Mouse (Mus musculus) embryonic facial prominence, embryonic 13.5 days (tissue): ENCODE results near the gene 0610010K14Rik. TPM values are rescaled to one million over a fixed set of nuclear protein-coding genes. Genes with fewer than 3 reads are reported as not detected.

Experiments
- ATAC-seq: fragments of 200-750 bp; cut with Nextera tagmentation; 2 replicates; pipeline ENCODE4 v1.8.0; 2017; ENCODE audit warnings: low read depth; ENCODE audit not compliant: insufficient number of reproducible peaks, insufficient read depth, low FRiP score, low TSS enrichment
- H3K27ac ChIP-seq: fragments of 300-500 bp; sonication (generic); 2 replicates; pipeline ENCODE4 v1.5.1; 2015; ENCODE audit warnings: moderate library complexity, mild to moderate bottlenecking, inconsistent platforms
- H3K27me3 ChIP-seq: fragments of 300-500 bp; sonication (generic); 2 replicates; pipeline ENCODE4 v1.6.1; 2015; ENCODE audit warnings: mild to moderate bottlenecking, inconsistent platforms
- H3K36me3 ChIP-seq: fragments of 300-500 bp; sonication (generic); 2 replicates; pipeline ENCODE4 v1.6.1; 2015; ENCODE audit warnings: mild to moderate bottlenecking, inconsistent platforms
- H3K4me1 ChIP-seq: fragments of 300-500 bp; sonication (generic); 2 replicates; pipeline ENCODE4 v1.6.1; 2015; ENCODE audit warnings: inconsistent platforms
- H3K4me2 ChIP-seq: fragments of 300-500 bp; sonication (generic); 2 replicates; pipeline ENCODE4 v1.6.1; 2015; ENCODE audit warnings: moderate library complexity, mild to moderate bottlenecking, inconsistent platforms
- H3K4me3 ChIP-seq: fragments of 300-500 bp; sonication (generic); 2 replicates; pipeline ENCODE4 v1.5.1; 2015; ENCODE audit warnings: mild to moderate bottlenecking, inconsistent platforms
- H3K9ac ChIP-seq: fragments of 300-500 bp; sonication (generic); 2 replicates; pipeline ENCODE4 v1.6.1; 2015; ENCODE audit warnings: mild to moderate bottlenecking, inconsistent platforms
- H3K9me3 ChIP-seq: fragments of 300-500 bp; sonication (generic); 2 replicates; pipeline ENCODE4 v1.6.1; 2016; ENCODE audit warnings: inconsistent platforms
- WGBS: fragments of 180-500 bp; shearing (Covaris S2); methylation state at CpG from one replicate; pipeline ENCODE4 v1.1.7; 2015; ENCODE audit warnings: mixed read lengths; 5-methylcytosine and 5-hydroxymethylcytosine counted together
- polyA plus RNA-seq: library from polyadenylated mRNA; unstranded; fragments of >200 nt; fragmentation: Nextera tagmentation; extraction: Ambion mirVana; gene quantifications from 2 replicates; pipeline ENCODE4 v1.2.1, GENCODE M21; 2015

The 0610010K14Rik gene
- polyA plus RNA-seq, 1 experiment from 2014 or later = 200 TPM

GRCm38 (mm10) chr11:70213736-70214135 lies 24.0 kb downstream of the 0610010K14Rik start:
- ATAC-seq = peak; percentile 45; the same call in 1 of the 2 replicates
- H3K36me3 ChIP-seq = peaks cover 10% of the 10 kb centered on the region
- peaks cover 23% of the 10 kb centered on the region for H3K4me1 ChIP-seq
- 4% methylated on average over 26 of the region's 26 CpGs for WGBS
- H3K27me3 ChIP-seq = peaks cover 65% of the 10 kb centered on the region
- H3K4me3 ChIP-seq = peak overlapping the region; percentile 42
- peak overlapping the region; percentile 76 for H3K4me2 ChIP-seq
- peak overlapping the region; percentile 70; the same call in 1 of the 2 replicates for H3K9ac ChIP-seq
- H3K27ac ChIP-seq = no peak overlapping the region
- H3K9me3 ChIP-seq = no peaks in the 10 kb centered on the region

GRCm38 (mm10) chr11:70212896-70213295 lies 24.8 kb downstream of the 0610010K14Rik start:
- no peak overlapping the region for H3K4me2 ChIP-seq
- H3K27ac ChIP-seq = no peak overlapping the region
- H3K9me3 ChIP-seq = no peaks in the 10 kb centered on the region
- peaks cover 20% of the 10 kb centered on the region for H3K4me1 ChIP-seq
- ATAC-seq = no peak
- no peak overlapping the region for H3K4me3 ChIP-seq
- 15% methylated on average over 9 of the region's 9 CpGs for WGBS
- no peak overlapping the region for H3K9ac ChIP-seq
- H3K27me3 ChIP-seq = peaks cover 63% of the 10 kb centered on the region
- peaks cover 10% of the 10 kb centered on the region for H3K36me3 ChIP-seq

DNA sequence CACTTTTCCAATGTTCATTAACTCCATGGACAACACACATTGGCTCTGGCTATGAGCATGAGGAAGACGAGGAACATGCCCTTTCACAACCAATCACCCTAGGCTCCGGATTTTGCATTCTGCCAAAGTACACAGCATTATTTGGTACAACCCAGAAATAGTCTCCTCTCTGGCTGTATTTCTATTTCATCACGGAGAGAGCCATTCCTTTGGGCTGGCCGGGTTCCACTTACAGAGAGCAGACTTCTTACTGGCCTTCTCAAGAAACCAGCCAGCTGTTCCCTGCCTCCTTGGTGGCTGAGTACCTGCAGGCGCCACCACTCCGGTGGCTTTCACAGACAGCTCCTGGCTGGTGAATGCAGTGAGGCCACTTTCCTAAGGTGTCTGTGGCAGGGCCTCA lies 25.3 kb downstream of the 0610010K14Rik start, which contains the start of gene Slc16a11:
Gene Slc16a11 (plus strand): TSS at position 330 of the 400 bp plus-strand sequence.
- Histone ChIP-seq H3K9ac (0 out of 2 replicates have a peak within 1 kb of the TSS, but pooled peaks have one; percentile 70), H3K4me2 (peak within 1 kb of the TSS; percentile 76), H3K27ac (no peak within 1 kb of the TSS), H3K9me3 (no peaks in the 10 kb centered on the region), H3K4me3 (peak within 1 kb of the TSS; percentile 42; the same call in 1 of the 2 replicates), H3K4me1 (peaks cover 20% of the 10 kb centered on the region), H3K36me3 (peaks cover 6% of the 10 kb centered on the region), H3K27me3 (peaks cover 60% of the 10 kb centered on the region)
- ATAC-seq = no peak
- WGBS = 61% methylated on average over 6 of the region's 6 CpGs

DNA sequence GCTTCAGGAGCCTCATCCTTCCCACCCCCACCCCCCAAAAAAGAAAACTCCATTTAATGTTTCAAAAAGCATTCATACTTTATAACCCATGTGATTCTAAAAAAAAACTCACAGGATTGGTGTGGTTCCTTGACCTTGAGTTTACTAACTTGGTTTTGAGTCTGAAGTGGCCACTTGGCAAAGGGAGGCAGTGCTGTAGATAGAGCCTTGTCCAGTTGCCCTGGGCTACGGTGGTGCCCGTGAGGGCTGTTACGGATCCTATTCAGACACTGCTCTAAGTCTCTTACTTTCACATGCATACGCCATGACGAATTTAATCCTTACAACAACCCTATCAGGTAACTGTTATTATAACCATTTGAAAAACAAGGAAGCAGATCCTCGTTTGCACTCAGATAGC lies 25.7 kb downstream of the 0610010K14Rik start:
- no peak overlapping the region for H3K9ac ChIP-seq
- H3K4me2 ChIP-seq = no peak overlapping the region
- peaks cover 56% of the 10 kb centered on the region for H3K27me3 ChIP-seq
- no peaks in the 10 kb centered on the region for H3K9me3 ChIP-seq
- H3K4me3 ChIP-seq = no peak overlapping the region
- H3K4me1 ChIP-seq = peaks cover 20% of the 10 kb centered on the region
- no peak overlapping the region for H3K27ac ChIP-seq
- H3K36me3 ChIP-seq = peaks cover 1% of the 10 kb centered on the region; the same call in 1 of the 2 replicates
- ATAC-seq = no peak
- 59% methylated on average over 6 of the region's 6 CpGs for WGBS

- H3K36me3 ChIP-seq = no peaks in the 10 kb centered on the region
- H3K27me3 ChIP-seq = peaks cover 43% of the 10 kb centered on the region
These were observed 27.0 kb downstream of the 0610010K14Rik start for GRCm38 (mm10) chr11:70210681-70211080.

DNA sequence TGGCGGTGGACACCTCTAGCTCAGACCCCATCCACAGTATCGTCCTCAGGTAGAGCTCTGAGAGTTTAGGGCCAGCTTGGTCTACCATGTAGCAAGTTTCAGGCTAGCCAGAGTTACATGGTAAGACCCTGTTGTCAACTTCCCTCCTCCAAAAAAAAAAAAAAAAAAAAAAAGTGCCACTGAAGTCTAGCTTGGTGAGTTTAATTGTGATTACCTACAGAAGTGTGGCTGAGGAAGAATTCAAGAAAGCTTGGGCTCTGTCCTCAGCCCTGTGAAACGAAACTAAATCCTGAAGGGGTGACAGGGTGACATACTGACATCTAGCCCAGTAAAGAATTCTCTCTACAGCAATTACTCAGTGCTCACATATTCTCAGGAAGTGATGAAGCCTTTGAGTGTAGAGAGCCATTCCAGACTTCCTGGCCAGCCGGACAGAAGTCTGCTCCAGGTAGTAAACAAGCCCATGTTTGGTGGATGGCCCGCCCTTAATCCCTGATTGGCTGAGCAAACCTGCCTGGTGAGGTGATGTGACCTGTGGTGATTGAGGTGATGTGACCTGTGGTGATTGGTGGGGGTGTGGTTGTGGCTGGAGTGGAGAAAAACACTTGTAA lies 28.8 kb downstream of the 0610010K14Rik start:
- peaks cover 25% of the 10 kb centered on the region for H3K27me3 ChIP-seq
- no peak overlapping the region for H3K4me2 ChIP-seq
- H3K9me3 ChIP-seq = no peaks in the 10 kb centered on the region
- peaks cover 3% of the 10 kb centered on the region for H3K4me1 ChIP-seq
- H3K9ac ChIP-seq = no peak overlapping the region
- ATAC-seq = no peak
- H3K4me3 ChIP-seq = no peak overlapping the region
- H3K36me3 ChIP-seq = no peaks in the 10 kb centered on the region
- WGBS = 74% methylated on average over 5 of the region's 5 CpGs
- H3K27ac ChIP-seq = no peak overlapping the region

More at GRCm38 (mm10) chr11:70210681-70211080, 27.0 kb downstream of the 0610010K14Rik start:
- WGBS = 80% methylated on average over 2 of the region's 2 CpGs
- no peak overlapping the region for H3K4me2 ChIP-seq
- H3K9me3 ChIP-seq = no peaks in the 10 kb centered on the region
- ATAC-seq = no peak
- no peak overlapping the region for H3K4me3 ChIP-seq
- H3K9ac ChIP-seq = no peak overlapping the region
- peaks cover 20% of the 10 kb centered on the region for H3K4me1 ChIP-seq
- no peak overlapping the region for H3K27ac ChIP-seq

DNA sequence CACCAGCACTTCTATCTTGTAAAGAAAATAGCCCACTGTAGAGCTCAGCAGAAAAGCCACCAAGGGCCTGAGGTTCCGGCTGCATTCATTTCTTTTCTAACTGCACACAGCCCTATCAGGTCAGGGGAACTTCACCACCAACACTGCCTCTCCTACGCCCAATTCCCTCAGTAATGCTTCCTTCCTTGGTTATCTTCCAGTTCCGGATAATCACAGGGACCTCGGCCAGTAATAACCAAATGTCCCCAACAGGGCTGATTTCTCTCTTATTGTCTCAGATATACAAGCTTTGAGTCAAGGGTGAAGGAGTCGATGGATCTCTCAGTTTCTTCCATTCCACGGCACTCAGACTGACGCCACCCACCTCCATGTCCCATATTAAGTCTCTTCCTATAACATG lies 30.4 kb downstream of the 0610010K14Rik start:
- H3K9ac ChIP-seq = no peak overlapping the region
- WGBS = 79% methylated on average over 7 of the region's 7 CpGs
- H3K4me3 ChIP-seq = no peak overlapping the region
- peaks cover 9% of the 10 kb centered on the region for H3K27me3 ChIP-seq
- H3K4me2 ChIP-seq = no peak overlapping the region
- H3K9me3 ChIP-seq = no peaks in the 10 kb centered on the region
- no peak for ATAC-seq
- H3K36me3 ChIP-seq = no peaks in the 10 kb centered on the region
- no peaks in the 10 kb centered on the region for H3K4me1 ChIP-seq
- no peak overlapping the region for H3K27ac ChIP-seq

DNA sequence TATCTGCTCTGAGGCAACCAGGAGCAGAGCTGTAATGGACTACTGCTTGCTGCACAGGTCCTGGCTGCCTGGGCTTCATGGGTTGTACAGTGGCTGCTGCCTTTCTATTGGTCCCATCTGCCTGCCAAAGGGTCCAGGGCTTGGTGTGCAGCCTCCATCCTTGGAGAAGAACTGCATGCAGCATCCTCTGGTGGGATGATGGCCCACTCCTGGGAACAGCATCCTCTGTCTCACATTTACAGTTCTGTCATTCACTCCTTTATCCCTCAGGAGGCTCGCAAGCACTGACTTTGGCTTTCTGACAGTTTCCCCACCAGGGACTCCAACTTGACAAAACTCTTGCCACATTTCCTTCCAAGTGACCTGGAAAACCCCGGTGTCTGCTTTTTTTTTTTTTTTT lies 30.9 kb downstream of the 0610010K14Rik start:
- Histone ChIP-seq H3K9ac (no peak overlapping the region), H3K4me2 (no peak overlapping the region), H3K4me1 (no peaks in the 10 kb centered on the region), H3K9me3 (no peaks in the 10 kb centered on the region), H3K4me3 (no peak overlapping the region), H3K27ac (no peak overlapping the region), H3K27me3 (peaks cover 5% of the 10 kb centered on the region), H3K36me3 (no peaks in the 10 kb centered on the region)
- 84% methylated on average over 2 of the region's 2 CpGs for WGBS
- ATAC-seq = no peak

DNA sequence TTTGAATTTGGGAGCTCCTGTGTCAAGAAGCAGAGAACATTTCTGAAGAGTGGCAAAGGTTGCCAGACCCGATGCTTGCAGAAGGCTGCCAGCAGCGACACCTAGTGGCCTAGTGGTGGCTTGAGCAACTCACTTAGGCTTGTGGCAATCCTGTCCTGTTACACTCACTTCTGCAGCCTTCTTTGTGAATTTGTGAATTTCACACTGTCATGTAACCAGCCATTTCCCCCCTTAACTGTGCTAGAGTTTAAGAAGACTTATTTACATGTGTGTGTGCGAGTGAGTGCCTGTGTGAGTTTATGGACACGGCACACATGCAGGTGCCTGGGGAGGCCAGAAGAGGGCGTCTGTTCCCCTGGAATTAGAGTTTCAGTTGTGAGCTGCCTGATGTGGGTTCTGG lies 36.0 kb downstream of the 0610010K14Rik start:
- no peak overlapping the region for H3K9ac ChIP-seq
- no peak for ATAC-seq
- no peaks in the 10 kb centered on the region for H3K36me3 ChIP-seq
- H3K4me3 ChIP-seq = no peak overlapping the region
- no peaks in the 10 kb centered on the region for H3K27me3 ChIP-seq
- H3K27ac ChIP-seq = no peak overlapping the region
- no peak overlapping the region for H3K4me2 ChIP-seq
- no peaks in the 10 kb centered on the region for H3K9me3 ChIP-seq
- H3K4me1 ChIP-seq = 0 out of 2 replicates have a peak, but pooled peaks cover 11% of the 10 kb centered on the region
- 36% methylated on average over 5 of the region's 5 CpGs for WGBS

DNA sequence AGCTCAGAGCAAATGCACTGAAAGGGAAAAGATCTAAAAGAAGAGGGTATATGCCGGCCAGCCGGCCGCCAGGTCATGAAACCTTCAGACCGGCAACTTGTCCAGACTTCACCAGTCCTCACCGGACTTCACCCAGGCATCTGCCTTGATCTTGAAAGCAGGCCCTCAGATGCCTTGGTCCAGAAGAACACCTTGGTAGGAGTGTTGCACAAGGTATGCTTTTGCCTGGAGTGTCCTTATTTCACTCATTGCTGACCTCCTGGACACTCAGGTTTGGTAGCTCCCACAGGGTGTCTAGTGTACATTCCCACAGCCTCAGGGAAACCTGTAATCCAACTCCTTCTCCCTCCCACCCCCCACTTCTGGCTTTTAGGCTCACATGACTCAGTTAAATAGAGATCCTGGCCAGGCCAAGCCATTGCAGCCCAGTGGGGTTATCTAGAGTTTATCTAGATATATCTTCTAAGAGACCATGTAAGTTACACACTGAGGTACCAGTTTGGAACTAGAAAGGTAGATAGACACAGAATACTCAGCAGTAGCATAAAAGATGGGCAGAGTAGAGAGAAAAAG lies 37.6 kb downstream of the 0610010K14Rik start:
- Histone ChIP-seq H3K27me3 (no peaks in the 10 kb centered on the region), H3K9ac (no peak overlapping the region), H3K27ac (no peak overlapping the region), H3K36me3 (no peaks in the 10 kb centered on the region), H3K4me3 (no peak overlapping the region), H3K4me2 (no peak overlapping the region), H3K9me3 (no peaks in the 10 kb centered on the region), H3K4me1 (0 out of 2 replicates have a peak, but pooled peaks cover 11% of the 10 kb centered on the region)
- ATAC-seq = no peak
- WGBS = 80% methylated on average over 5 of the region's 5 CpGs

GRCm38 (mm10) chr11:70199107-70199506 lies 38.6 kb downstream of the 0610010K14Rik start:
- no peak overlapping the region for H3K4me3 ChIP-seq
- H3K4me2 ChIP-seq = no peak overlapping the region
- H3K9me3 ChIP-seq = no peaks in the 10 kb centered on the region
- no peaks in the 10 kb centered on the region for H3K36me3 ChIP-seq
- no peak overlapping the region for H3K27ac ChIP-seq
- no peak overlapping the region for H3K9ac ChIP-seq
- ATAC-seq = no peak
- 76% methylated on average over 8 of the region's 8 CpGs for WGBS
- peaks cover 11% of the 10 kb centered on the region; the same call in 1 of the 2 replicates for H3K4me1 ChIP-seq
- no peaks in the 10 kb centered on the region for H3K27me3 ChIP-seq

DNA sequence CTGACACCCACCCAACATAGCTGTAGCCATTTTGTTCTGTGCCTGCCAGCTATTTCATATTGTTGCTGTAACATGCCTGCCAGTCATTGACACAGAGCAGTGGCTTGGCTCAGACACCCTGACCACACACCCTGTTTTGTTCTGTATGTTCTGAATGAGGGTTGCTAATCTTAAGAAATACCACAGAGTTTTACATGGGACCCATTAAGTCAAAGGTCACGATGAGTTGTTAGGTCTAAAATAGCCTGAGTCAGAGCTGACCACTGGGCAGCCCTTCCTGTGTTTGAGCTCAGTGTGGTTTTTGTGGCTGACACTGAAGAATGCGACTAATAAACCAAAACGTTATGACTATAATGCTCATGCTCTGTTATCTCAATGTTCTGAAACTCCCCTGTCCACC lies 39.4 kb downstream of the 0610010K14Rik start:
- WGBS = 86% methylated on average over 3 of the region's 3 CpGs

More for the DNA sequence above, 39.4 kb downstream of the 0610010K14Rik start:
- Histone ChIP-seq H3K4me2 (no peak overlapping the region), H3K4me3 (no peak overlapping the region), H3K27me3 (no peaks in the 10 kb centered on the region), H3K36me3 (no peaks in the 10 kb centered on the region), H3K9me3 (no peaks in the 10 kb centered on the region), H3K4me1 (peaks cover 17% of the 10 kb centered on the region), H3K27ac (no peak overlapping the region), H3K9ac (no peak overlapping the region)
- ATAC-seq = no peak
